Mouse (Mus musculus) ES-CJ7 (cell line): ENCODE measurements around the gene Kif28.
"Not testable (repeated sequence)": the region's sequence is repeated elsewhere in the genome, so short reads cannot be mapped to it uniquely, and the experiment has no call there.

ENCODE experiments used
- DNase-seq: peaks from one replicate; pipeline ENCODE4 v3.0.0; 2011; ENCODE audit warnings: low read depth, low spot score

Kif28 gene

DNA sequence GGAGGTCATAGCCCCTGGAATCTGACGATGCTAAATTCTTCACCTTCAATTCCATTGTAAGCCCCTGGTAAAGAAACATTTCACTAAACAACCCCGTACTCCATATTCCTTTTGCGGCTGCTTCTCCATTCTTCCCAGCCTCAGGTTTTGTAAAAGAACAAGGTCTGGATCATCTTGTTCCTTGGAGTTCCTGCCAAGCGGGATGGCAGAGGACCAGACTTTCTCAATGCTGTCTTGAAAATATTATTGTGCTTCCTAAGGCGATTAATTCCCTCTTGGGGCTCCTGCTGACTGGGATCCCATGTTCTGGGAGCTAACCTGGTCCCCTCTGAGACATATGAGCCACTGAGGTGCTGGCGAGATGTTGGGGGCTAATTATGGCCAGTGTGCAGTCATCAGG is 39.9 kb downstream of the Kif28 start:
- DNase-seq: no peak

DNA sequence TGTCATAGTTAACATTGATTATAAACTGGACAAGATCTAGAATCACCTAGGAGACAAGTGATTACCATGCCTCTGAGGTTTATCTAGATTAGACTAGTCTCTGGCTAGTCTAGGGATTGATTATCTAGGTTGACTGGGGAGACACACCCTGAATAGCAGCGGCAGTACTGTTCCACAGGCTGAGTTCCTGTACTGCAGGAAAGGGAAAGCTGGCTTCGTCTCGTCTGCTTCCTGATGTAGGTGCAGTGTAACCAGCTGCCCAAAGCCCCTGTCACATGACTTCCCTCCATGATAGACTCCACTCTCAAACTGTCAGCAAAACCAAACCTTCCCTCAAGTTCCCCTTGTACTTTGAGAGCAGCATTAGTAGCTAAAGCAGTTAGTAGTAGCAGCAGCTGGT is 40.9 kb downstream of the Kif28 start:
- no peak for DNase-seq

DNA sequence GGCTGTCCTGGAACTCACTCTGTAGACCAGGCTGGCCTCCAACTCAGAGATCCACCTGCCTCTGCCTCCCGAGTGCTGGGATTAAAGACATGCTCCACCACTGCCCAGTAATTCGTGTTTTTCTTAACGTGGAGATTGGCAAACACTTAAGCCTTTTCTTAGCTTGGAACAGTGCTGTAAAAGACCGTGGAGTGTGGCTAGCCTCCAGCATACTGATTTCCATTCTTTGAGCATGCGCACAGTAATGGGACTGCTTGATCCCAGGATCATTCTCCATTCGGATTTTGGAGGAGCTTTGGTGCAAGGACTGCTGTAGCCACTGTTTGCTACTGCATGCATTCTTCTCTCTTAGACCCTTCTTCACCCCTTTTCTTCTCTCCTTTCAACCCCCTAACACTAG is 55.6 kb downstream of the Kif28 start:
- DNase-seq: no peak

DNA sequence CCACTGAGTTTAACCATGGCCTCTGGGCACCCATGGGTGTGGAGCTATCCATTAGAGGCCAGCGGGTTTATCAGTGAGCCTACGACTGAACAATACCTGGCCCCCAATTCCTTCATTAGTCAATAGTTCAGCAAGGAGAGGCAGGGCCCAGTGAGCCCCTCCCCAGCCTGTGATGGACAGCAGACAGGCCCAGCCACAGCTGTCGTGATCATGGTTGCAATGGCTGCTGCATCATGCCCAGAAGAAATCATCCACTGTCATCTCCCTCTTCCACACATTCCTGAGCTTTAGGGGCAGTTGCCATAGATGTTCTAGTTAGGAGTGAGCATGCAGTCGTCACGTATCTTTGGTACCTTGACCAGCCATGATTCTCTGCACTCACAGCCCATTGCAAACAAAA is 56.2 kb downstream of the Kif28 start:
- DNase-seq: no peak

DNA sequence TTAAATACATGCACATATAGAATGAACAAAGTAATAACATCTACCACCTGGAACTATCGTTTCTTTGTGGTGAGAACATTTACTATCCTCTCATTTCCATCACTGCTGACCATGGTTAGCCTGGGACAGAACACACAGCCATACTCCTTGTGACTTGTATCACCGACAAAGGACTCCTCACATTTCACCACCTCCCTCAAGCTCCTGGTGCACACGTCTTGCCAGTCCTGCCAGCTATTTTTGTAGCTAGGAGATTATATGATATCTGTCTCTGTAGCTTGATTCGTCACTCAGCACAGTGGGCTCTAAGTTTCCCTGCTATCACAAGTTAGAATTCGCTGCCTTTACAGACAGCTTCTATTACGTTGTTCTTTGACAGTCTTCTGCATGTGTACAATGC is 56.7 kb downstream of the Kif28 start:
- DNase-seq: no peak

DNA sequence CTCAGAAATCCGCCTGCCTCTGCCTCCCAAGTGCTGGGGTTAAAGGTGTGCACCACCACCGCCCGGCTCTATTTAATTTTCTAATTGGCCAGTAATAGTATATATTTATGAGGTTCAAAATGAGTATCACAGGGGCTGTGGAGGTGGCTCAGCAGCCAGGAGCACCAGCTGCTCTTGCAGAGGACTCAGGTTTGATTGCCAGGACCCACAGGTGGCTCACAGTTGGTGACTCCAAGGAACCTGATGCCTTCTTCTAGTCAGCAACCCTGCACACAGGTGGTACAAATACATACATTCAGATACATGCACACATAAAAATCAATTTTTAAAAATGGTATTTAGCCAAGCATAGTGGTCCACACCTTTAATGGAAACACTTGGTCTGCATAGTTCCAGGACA is 57.1 kb downstream of the Kif28 start:
- DNase-seq: no peak

DNA sequence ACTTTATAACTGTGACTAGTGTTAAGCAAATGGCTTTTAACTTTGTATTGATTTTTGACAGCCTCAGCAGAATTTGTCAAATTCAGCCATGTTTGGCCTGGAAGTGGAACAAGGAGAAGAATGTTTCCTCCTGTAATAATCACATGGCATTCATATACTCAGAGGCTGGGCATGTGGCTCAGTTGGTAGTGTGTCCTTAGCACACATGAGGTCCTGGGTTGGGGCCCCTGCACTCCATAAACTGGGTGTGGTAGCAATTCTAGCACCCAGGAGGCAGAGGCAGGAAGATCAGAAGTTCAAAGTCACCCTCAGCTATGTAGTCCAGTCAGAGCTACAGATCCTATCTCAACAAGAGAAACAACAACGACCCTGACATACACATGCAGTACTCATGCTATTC is 57.8 kb downstream of the Kif28 start:
- no peak for DNase-seq

DNA sequence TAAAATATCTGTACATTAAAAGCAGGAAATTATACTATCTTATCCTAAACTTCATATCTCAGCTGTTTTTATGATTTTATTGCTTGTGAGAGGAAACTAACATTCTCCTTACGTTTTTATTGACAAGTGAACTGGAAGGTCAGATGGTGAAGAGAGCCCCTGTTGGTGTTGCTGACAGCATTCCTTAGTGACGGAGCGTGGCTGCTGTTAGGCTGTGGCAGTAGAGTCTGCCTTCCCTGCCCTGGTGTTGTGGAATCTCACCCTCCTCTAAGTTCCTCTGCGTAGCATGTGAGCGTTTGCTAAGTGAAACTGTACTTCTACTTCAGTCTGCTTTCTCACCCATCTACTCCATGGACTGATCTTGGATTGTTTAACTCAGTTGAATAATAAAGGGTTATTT is 58.3 kb downstream of the Kif28 start:
- DNase-seq: no peak

DNA sequence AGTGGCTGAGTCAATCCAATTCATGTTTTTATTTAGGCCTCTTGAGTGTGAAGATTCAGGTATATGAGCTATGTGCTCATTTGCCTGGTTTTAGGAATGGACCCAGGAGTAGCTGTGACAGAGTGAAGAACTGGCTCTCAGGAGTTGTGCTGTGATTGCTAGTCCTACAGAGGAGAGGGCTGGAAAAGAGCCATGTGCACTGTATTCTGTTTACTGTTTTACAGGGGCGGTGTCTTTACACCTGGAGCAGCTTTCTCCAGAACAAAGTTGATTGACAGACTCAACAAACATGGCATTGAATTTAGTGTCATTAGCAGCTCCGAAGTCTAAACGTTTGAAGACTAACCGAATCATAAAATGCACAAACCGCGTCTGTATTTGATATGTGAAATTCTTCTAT is 58.7 kb downstream of the Kif28 start:
- DNase-seq: no peak

DNA sequence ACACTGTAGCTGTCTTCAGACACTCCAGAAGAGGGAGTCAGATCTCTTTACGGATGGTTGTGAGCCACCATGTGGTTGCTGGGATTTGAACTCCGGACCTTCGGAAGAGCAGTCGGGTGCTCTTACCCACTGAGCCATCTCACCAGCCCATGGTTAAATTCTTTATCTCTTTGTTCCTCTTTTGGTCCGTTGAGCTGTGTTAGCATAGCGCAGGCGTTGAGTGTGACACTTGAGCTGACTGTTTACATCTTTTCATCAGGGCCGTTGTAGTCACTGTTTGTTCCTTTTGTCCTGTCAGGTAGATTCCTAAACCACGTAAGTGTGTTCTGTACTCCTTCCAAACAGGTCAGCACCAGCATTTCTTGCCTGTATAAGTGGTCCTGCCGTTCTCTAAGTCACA is 62.3 kb downstream of the Kif28 start:
- not testable (repeated sequence) for DNase-seq

DNA sequence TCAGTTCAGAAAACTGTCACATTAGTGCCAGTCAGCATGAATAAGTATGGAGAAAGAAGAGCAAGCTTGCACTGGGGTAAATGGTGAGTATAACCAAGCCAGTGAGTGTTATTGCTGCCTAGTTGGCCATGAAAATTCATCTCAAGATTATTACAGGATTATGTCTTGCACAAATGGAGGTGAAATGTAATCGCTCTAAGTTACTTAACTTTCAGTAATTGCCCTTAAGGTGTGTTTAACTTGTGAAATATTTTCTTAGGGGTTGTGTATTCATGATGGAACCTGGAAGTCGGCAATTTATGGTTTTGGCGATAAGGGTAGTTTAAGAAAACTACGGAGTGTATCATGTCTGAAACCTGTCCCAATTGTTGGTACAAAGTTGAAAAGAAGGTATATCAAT is 65.7 kb downstream of the Kif28 start:
- no peak for DNase-seq

DNA sequence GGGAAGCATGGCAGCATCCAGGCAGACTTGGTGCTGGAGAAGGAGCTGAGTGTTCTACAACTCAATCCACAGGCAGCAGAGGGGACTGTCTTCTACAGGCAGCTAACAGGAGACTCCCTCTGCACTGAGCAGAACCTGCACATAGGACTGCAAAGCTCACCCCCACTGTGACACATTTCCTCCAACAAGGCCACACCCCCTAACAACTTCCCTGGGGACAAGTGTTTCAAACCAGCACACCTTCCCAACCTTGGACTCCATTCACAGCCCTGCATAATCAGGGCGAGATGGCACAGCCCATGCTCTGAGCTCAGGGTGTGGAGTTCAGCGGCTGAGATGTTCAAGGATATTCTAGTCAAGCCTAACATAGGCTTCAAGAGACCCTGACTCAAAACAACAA is 68.0 kb downstream of the Kif28 start:
- DNase-seq: peak; percentile 82

DNA sequence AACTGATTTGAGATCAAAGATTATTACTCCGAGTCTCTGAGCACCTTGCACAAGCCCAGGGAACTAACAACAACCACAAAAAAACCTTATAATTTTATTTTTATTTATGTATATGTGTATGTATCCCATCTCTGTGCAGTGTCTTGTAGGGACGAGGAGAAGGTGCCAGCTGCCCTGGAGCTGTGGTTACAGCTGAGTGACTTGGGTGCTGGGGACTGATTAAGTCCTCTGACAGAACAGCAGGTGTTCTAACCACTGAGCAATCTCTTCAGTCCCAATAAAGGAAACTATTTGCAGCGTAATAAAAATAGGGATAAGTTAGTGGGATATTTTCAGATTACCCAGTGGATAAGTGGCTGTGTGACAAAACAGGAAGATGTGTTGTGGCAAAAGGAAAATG is 70.7 kb downstream of the Kif28 start:
- no peak for DNase-seq

DNA sequence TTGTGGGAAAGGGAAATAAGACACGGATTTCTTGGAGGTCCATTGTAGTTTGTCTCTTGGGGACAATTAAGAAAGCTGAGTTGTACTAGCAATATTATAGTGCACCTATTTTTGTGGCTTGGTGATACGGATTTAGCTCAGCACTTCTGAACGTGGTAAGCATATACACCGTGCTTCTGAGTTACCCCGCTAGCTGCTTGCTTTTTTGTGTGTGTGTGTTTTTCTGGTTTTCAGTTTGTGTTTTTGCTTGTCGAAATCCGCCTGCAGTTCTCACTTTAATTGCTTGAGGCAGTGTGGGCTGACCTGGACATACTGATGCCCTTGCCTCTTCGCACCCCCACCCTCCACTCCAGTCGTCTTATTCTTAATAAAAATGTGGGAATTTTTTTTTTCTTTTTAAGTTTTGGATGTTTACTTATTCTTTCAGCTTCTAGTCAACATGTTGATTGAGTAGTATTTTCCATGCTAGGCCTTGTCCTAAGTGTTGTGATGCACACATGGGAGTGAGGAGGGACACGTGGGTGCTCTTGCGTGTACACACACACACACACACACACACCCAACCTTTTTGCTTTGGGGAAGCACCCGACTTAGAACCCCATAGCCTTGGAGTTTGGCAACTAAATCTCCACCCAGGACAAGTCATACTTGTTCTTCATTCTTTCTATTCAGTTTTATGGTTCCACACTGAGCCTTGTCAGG is 76.1 kb downstream of the Kif28 start:
- peak; percentile 20 for DNase-seq

DNA sequence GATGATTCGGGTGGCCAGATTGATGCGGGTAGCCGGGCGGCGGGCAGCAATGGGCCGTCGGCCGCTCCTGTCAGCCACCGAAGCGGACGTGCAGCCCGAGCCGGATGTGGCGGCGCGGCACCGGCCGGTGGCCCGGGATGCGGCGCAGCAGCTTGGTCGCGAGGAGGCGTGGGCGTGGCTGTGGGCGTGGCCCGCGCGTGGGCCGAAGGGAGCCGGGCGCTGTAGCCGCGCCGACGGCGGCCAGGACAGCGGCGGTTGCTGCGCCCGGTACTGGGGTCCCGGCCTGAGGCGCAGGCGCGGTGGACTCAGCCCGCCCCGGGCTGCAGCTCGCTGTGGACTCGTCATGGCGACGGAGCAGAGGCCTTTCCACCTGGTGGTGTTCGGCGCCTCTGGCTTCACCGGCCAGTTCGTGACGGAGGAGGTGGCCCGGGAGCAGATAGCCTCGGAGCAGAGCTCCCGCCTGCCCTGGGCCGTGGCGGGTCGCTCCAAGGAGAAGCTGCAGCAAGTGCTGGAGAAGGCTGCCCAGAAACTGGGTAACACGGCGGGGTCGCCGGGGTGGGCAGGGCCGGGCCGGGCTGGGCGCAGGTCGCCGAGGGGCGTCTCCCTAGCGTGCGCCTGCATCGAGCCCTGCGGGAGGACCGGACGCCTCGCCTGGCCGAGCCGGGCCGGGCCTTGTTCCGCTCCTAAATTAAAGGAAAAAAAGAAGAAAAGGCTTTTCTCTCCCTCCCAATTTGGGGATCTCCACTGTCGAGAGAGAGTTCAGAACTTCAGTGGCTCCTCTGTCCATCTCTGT is 76.9 kb downstream of the Kif28 start, which contains the start of gene Sccpdh:
Gene Sccpdh (plus strand): TSS at position 198 of the 793 bp plus-strand sequence.
- peak; percentile 67 for DNase-seq

DNA sequence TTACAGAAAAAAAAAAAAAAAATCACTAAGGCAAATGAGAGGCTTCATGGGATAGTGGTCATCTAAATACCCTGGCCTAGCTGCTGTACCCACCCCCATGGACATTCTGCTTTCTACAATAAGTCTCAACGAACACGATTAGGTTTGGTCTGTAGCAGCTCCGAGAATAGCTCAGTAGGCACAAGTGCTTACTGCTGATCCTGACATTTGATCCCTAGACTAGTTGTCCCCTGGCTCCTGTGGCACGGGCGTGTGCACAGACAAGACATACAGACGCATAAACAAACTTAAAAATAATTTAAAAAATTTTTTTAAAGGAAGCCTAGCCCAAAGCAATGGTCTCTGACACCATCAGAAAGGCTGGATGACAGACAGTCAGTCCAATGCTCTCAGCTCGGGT is 77.6 kb downstream of the Kif28 start:
- no peak for DNase-seq

DNA sequence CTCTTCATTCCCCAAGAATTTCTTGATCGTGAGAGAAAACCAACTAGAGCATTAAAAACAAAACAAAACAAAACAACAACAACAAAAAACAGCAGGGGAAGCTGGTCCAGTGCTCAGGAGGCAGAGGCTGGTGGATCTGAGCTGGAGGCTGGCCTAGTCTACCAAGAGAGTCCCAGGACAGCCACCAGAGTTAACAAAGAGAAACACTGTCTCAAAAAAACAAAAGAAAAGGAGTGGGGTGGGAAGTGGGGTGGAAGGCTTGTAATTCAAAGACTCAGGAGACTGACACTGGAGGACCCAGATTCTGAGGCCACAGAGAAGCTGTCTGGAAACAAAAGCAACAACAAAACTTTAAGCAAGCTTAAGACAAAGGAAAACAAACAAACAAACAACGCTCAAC is 78.1 kb downstream of the Kif28 start:
- no peak for DNase-seq

DNA sequence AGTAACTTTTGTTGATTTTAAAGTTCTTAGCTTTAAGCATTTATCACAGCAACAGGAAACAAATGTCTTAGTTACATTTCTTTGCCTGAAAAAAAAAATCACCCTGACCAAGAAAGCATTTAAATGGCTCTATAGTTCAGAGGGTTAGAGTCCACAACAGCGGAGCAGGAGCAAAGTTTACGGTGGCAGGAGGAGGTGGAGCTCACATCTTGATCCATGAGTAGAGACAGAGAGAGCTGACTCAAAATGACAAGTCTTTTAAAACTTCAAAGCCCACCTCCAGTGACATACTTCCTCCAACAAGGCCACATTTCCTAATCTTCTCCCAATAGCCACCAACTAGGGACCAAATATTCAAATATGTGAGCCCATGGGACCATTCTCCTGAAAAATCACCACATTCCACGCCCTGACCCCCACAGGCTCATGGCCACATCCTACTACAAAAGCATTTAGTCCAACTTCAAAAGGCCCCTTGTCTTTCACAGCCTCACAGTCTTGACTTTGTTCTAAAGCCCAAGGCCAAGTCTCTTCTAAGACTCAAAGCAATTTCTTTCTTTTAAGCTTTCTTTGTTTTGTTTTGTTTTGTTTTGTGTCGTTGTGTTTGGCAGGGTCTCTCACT is 80.7 kb downstream of the Kif28 start:
- peak; percentile 37 for DNase-seq

DNA sequence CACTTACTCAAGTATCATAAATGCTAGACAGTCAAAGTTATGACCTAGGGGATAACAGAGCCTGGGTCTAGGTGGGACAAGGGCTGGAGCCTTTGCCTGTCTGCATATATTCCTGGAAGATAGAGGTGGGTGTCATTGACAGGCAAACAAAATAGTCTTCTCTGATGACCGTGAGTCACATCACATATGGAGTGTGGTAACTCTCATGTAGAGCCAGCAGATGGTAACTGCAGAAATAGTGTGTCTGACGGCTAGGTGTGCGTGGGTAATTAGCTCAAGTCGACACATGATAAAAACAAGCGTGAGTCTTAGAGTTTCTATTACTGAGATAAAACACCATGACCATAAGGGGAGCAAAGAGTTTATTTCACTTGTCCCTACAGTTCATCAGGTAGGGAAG is 82.0 kb downstream of the Kif28 start:
- no peak for DNase-seq

DNA sequence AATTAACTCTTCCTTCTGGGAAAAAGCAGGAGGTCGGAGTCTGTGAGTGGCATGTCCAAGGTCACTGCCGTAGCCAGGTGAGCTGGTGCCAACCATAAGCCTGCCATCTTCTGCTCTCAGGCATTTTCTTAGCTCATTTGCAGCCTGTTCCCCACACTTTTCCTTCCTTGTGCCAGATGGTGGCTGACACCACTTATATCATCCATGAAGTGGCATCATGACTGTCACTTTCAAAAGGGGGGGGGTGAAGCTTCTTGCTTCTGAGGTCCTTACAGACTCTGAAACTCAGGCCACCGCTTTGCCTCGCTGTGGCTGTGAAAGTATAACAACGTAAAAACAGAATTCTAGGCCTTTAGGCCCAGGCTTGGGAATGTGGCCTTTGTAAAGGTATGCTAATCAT is 93.8 kb downstream of the Kif28 start:
- peak; percentile 59 for DNase-seq

DNA sequence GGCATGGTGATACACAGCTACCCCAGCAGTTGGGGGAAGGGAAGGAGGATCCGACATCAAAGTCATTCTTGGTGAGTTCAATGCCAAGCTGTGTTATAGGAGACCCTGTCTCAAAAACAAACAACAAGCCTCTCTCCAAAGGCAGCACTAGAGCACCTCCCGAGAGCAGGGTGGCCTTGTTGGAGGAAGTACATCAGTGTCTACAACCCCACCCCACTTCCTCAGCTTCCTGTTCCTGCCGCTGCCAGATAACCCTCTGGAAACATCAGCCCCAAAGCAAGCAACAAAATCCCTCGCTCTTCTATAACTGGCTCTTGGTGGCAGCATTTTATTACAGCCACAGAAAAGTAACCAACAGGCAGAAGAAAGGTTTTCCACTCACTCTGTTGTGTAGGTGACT is 94.8 kb downstream of the Kif28 start:
- peak; percentile 64 for DNase-seq

DNA sequence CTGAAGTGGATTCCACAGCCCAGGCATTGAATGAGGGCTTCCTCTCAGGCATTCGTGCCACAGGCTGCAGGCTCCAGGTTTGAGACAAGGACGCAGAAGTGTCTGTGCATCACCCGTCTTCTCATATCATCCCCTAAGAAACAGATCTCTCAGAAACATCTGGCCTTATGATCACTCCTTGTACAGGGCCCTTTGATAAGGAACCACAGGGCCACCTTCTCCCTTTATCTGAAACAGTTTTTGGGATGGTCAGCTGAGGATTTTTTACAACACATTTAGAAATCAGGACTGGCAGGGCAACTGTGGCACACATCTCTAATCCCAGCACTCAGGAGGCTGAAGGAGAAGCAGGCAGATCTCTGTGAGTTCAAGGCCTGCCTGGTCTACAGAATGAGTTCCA is 95.7 kb downstream of the Kif28 start:
- no peak for DNase-seq

DNA sequence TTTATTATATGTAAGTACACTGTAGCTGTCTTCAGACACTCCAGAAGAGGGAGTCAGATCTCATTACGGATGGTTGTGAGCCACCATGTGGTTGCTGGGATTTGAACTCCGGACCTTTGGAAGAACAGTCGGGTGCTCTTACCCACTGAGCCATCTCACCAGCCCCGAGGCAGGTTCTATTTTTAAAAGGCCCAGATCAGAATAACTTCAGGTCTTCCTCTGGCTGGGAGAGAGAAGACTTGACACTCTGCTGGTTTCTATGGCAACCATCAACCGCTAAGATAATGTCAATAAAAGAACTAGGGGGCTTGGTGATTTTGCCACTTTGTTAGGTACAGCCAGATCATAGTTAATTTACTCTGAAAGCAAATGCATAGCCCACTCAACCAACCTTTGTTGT is 96.4 kb downstream of the Kif28 start:
- DNase-seq: not testable (repeated sequence)
